Mouse (Mus musculus): ENCODE data around the gene Slc39a3. TPM values are rescaled to one million over a fixed set of nuclear protein-coding genes. Genes with fewer than 3 reads are reported as not detected.
"Not testable (repeated sequence)": the region's sequence is repeated elsewhere in the genome, so short reads cannot be mapped to it uniquely, and the experiment has no call there.

Slc39a3 gene
- total RNA-seq, 2 experiments from 2014 or later, result 60.8 to 66.1 TPM

DNA sequence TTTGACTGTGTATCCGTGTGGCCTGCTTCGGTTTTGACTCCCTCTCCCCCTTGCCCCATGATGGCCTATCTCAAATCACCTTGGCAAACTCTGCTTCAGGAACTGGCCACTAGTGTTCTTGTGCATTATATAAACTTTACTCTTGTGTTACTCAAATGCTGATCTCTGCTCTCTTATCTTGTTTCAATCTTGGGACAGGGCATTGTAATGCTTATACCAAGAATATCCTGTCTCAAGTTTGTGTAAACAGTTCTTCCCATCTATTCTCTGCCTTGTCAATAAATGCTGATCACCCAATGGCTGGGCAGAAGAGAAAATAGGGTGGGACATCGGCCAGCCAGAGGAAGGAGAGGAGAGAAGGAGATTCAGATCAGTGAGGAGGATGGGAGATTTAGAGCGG lies 25.5 kb upstream of the Slc39a3 start:
- no peak overlapping the region for H3K27ac ChIP-seq
- H3K4me3 ChIP-seq, result no peak overlapping the region
- no peak for TF ChIP-seq CTCF (conservative IDR thresholded peaks at IDR 0.05)
- no peak for DNase-seq (ENCODE audit: low spot score in 2 of 2)

DNA sequence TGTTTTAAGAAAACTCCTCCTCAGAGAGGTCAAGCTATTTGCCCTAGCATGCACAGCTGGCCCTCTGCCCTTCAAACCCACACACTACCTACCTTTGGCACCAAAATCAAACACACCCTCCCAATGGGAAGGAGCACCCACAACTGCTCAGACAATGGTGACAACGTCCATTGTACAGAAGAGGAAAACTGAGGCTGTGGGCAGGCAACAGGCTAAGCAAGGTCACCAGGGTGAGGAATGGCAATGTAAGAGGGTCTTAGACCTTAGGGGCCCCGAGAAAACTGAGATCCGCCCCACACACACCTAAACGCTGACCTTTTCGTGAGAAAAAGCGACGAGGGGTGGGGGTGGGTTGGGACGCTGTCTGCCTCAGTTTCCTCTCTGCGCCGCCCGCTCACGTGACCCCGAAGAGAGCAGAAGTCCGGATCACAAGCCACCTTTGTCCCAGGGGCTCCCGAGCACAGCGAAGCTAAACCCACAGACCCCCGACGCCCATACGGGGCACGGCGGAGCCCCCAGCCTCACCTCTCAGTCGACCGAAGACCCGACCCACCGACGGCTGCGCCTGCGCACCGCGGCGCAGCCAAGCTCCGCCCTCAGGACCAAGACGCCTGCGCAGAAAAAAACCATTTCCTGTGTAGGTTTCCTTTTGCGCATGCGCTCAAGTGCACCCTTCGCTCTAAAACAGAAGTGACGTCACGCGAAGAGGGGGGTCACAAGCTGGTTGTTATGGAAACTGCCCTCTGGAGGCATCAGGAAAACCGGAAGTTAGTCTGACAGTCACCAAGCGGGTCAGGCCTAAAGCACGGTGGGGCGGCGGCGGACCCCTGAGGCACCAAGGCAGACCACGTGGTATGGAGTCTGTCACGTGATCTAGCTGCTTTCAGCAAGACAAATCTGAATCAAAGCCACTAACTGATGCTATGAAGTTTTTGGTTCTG lies 22.6 kb upstream of the Slc39a3 start, which contains the start of gene Sgta:
Sgta (minus strand) TSS at position 579 of the 941 bp plus-strand sequence.
- no peak for TF ChIP-seq CTCF (conservative IDR thresholded peaks at IDR 0.05)
- peak; percentile 100 for DNase-seq (ENCODE audit: low spot score in 2 of 2)
- Histone ChIP-seq H3K27ac (peak within 1 kb of the TSS; percentile 95), H3K4me3 (peak within 1 kb of the TSS; percentile 90)

DNA sequence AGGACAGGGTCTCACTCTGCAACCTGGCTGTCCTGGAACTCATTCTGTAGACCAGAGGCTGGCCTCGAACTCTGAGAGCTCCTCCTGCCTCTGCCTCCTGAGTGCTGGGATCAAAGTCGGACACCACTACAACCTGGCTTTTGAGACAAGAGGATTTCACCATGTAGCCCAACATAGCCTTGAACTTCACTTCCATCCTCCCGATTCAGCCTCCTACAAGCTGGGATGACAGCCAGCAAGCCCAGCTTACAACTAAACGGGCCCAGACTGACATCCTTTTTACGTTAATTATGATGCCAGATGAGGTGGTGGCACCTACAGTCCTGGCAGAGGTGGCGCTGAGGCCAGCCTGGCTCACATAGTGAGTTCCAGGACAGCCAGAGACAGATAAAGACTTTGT lies 21.7 kb upstream of the Slc39a3 start:
- DNase-seq (ENCODE audit: low spot score in 2 of 2), result no peak
- Histone ChIP-seq H3K4me3 (peak overlapping the region; percentile 90), H3K27ac (peak overlapping the region; percentile 95; the same call in 1 of the 2 replicates)
- no peak for TF ChIP-seq CTCF (conservative IDR thresholded peaks at IDR 0.05)

DNA sequence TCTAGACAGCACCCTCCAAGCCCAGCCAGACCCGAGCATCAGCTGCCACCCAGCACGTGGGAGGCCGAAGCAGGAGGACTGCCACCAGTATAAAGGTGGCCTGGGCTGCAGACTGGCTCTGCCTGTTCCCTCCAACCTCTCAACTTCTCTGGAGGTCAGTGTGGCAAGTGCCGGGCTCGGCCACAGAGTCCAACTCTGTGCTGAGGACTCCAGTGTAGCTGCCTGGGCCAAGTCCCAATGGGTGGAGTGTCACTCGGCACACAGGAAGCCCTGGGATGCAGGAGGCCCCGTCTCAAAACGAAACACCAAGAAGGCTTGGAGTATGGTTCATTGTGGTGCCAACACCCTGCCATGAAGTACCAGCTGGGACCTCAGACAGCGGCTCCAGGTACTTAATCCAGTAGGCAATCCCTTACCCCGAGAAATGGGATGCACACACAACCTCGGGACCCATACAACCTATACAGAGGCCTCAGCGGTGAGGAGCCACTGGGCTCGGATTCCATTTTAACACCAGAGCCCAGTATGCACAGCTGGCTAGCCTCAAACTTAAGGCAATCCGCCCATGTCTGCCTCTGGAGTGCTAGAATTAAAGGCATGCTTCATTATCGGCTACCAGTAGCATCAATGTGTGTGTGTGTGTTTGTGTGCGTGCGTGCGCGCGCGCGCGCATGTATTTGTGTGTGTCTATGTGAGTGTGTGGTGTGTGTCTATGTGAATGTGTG lies 20.3 kb upstream of the Slc39a3 start:
- H3K4me3 ChIP-seq, result no peak overlapping the region
- TF ChIP-seq CTCF (conservative IDR thresholded peaks at IDR 0.05), result no peak
- DNase-seq (ENCODE audit: low spot score in 2 of 2), result no peak
- H3K27ac ChIP-seq, result peak overlapping the region; percentile 18; the same call in 1 of the 2 replicates

DNA sequence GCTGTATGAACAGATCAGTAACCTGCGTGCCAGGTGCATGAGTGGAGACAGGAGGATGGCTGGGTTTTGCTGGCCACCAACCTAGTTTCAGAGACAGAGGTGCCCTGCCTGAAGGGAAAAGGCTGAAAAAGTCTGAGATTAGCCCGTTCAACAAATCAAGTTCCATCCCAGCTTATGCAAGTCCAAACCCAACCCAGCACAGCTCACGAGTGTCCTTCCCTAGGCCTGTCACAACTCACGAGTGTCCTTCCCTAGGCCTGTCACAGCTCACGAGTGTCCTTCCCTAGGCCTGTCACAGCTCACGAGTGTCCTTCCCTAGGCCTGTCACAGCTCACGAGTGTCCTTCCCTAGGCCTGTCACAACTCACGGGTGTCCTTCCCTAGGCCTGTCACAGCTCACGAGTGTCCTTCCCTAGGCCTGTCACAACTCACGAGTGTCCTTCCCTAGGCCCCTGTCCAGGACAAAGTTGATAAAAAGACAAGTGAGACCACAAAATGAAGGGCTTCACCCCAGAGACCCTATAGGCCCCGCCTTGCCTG lies 18.6 kb upstream of the Slc39a3 start:
- not testable (repeated sequence) for H3K4me3 ChIP-seq; DNase-seq (ENCODE audit: low spot score in 2 of 2)
- peak overlapping the region; percentile 39; the same call in 1 of the 2 replicates for H3K27ac ChIP-seq

DNA sequence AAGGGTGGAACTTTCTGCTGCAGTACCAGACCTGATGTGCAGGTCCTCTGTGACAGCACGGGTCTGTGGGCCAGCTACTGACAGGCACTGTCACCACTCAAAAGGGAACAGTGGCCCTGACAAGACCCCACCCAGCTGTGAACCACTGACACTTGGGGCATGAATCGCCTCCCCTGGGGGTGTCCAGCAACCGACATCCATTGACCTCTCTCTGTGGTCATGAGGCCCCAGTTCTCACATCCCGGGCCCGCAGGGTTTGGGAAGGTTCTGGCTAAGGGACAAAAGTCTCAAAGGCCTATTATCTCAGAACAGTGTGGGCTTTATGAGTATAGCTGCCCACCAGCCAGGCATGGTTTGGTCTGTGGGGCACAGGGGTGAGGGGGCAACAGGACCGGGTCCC lies 17.9 kb upstream of the Slc39a3 start:
- no peak overlapping the region for H3K4me3 ChIP-seq

DNA sequence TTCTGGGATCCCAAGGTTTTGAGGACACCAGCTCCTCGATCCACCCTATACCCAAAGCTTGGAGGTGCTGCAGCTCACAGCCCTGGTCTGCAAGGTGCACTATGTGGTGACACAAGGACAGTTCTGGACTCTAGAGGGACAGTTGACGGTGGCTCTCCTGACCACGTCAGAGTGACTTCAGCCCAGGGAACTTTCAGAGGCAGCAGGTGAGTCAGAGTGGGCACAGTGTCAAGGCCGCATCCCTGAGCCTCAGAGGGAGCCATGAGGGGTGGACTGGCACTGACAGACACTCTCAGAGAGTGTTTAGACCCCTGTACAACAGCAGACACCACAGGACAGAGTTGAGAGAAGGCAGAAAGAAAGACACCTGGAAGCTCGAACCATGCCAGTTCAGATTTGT lies 15.4 kb upstream of the Slc39a3 start:
- TF ChIP-seq CTCF (conservative IDR thresholded peaks at IDR 0.05), result no peak
- DNase-seq (ENCODE audit: low spot score in 2 of 2), result no peak
- no peak overlapping the region for H3K27ac ChIP-seq
- H3K4me3 ChIP-seq, result no peak overlapping the region

More for the DNA sequence above, 17.9 kb upstream of the Slc39a3 start:
- no peak for TF ChIP-seq CTCF (conservative IDR thresholded peaks at IDR 0.05)
- no peak for DNase-seq (ENCODE audit: low spot score in 2 of 2)
- peak overlapping the region; percentile 39; the same call in 1 of the 2 replicates for H3K27ac ChIP-seq

DNA sequence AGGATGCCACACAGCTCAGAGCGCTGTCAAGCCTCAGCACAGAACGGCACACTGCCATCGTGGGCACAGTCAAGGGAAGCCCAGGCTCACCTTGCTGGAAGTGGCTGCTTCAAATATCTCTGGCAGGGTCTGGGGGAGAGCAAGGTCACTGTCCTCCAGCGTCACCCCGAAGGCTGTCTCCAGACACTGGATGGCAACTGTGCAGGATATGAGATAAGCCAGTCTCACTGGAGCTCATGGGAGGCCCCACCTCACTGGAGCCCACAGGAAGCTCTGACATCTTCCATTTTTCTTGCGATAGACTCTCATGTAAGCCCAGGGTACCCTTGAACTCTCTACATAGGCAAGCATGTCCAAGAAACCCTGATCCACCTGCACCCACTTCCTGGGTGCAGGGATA lies 13.9 kb upstream of the Slc39a3 start:
- no peak overlapping the region for H3K27ac ChIP-seq
- no peak for TF ChIP-seq CTCF (conservative IDR thresholded peaks at IDR 0.05)
- no peak for DNase-seq (ENCODE audit: low spot score in 2 of 2)

DNA sequence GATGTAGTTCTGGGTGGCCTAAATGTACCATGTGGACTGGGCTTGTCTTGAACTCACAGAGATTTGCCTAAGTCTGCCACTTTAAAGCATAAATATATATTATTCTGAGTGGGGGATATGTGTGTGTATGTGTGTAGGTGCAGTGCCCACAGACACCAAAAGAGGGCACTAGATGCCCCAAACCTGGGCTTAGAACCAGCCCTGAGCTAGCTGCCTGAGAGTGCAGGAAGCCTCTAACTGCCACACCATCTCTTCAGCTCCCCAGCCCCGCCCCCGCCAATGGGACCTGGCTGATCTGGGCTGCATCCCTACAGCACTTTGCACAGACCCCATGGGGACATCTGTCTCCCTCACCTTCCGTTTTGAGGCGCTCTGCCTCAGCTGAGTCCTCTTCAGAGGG lies 13.4 kb upstream of the Slc39a3 start:
- no peak for DNase-seq (ENCODE audit: low spot score in 2 of 2)
- peak; percentile 66 for TF ChIP-seq CTCF (conservative IDR thresholded peaks at IDR 0.05)
- Histone ChIP-seq H3K4me3 (no peak overlapping the region), H3K27ac (no peak overlapping the region)

More for the DNA sequence above, 13.9 kb upstream of the Slc39a3 start:
- no peak overlapping the region for H3K4me3 ChIP-seq

DNA sequence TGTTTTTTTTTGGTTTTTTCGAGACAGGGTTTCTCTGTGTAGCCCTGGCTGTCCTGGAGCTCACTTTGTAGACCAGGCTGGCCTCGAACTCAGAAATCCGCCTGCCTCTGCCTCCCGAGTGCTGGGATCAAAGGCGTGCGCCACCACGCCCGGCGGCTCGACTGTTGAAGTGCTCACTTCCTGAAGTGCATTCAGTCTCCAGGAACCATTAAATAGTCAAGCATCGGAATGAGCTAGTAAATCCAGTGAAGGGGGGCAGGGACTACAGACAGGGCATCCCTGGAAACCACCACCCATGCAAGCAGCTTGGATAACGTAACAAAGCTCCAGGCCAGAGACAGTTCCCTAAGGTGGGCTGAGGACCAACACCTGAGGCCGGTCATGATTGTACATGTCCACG lies 8.0 kb upstream of the Slc39a3 start:
- H3K4me3 ChIP-seq; H3K27ac ChIP-seq; DNase-seq (ENCODE audit: low spot score in 2 of 2): not testable (repeated sequence)

DNA sequence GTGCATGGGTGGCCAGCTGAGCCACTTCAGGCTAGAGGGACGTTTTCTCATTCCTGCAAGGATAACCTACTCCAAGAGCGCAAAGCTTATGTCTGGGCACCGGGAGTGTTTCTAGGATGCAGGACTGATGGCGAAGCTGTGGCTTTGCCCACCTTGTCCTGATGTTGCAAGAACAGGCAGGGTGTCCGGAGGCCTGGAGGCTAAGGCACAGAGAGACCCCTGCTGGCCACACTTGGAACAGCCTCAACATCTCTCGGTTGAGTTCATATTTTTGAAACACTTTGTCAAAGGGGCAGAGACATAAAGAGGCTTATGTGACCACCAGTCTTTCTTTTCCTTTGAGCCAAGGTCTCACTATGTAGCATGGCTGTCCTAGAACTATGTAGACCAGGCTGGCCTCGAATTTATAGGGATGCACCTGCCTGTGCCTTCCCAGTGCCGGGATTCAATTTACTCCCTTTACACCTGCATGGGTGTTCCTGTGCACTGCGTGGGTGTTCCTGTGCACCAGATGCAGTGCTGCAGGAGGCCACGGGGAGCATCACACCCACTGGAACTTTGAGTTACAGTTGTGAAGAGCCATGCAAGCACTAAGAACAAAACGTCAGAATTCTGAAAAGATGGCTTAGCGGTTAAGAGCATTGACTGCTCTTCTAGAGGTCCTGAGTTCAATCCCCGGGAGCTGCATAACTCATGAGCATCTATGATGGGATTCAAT lies 4.4 kb upstream of the Slc39a3 start:
- DNase-seq (ENCODE audit: low spot score in 2 of 2), result peak; percentile 51 to 81
- no peak overlapping the region; the same call in 1 of the 2 replicates for H3K27ac ChIP-seq
- TF ChIP-seq CTCF (conservative IDR thresholded peaks at IDR 0.05), result peak; percentile 93
- no peak overlapping the region for H3K4me3 ChIP-seq

DNA sequence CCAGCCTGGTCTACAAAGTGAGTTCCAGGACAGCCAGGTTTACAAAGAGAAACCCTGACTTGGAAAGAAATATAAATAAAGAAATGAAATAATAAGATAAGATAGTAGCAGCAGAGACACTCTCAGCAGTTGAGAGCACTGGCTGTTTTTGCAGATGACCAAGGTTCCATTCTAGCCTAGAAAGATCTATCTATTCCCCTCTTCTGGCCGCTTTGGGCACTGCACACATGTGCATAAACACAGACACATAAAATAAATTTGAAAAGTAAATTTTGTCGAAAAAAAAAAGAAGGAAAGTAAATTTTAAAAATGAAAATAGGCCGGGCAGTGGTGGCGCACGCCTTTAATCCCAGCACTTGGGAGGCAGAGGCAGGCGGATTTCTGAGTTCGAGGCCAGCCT lies 975 bp downstream of the Slc39a3 start:
- DNase-seq (ENCODE audit: low spot score in 2 of 2), result no peak

More for the DNA sequence above, 975 bp downstream of the Slc39a3 start:
- Histone ChIP-seq H3K27ac (no peak overlapping the region), H3K4me3 (no peak overlapping the region)
- peak; percentile 71 for TF ChIP-seq CTCF (conservative IDR thresholded peaks at IDR 0.05)

Measured in layer of hippocampus, adult 2 months (tissue).